Mouse (Mus musculus) ZHBTc4 (cell line): Measurements from ENCODE around the gene Gab2.

Experiments used
- DNase-seq: peaks from one replicate; pipeline ENCODE4 v3.0.0-alpha.2; 2011; ENCODE audit warnings: low read depth, low spot score

Gene Gab2

GRCm38 (mm10) chr7:97344655-97345054, 263.3 kb downstream of the Gab2 start:
- DNase-seq = no peak

DNA sequence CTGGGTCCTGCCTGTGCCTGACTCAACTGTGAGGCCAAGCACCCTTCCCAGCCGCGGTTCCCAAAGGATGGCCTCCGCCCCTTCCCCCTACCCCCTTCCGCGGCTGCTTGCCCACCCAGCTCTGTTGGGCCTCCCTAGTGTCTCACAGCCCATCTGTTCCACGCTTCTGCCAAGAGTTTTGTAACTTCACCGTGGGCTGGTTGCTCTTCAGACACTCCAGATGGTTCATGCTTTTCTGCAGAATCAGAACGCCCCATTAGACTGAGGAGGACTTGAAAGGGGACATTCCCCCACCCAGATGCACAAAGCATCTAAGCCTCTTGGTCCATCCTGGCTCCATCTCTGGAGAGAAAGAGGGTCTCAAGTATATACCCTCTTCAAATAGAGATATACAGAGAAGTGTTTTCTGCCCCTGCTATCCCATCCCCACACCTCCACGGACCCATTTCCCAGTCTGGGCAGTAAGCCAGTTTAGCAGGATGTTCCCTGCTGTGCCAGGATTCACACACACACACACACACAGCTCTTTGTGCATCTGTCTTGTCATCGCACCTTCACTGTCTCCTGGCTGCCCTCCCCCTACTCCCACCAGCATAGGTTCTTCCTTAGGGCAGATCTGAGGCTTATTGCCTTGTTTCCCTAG, 264.0 kb downstream of the Gab2 start:
- DNase-seq = no peak

DNA sequence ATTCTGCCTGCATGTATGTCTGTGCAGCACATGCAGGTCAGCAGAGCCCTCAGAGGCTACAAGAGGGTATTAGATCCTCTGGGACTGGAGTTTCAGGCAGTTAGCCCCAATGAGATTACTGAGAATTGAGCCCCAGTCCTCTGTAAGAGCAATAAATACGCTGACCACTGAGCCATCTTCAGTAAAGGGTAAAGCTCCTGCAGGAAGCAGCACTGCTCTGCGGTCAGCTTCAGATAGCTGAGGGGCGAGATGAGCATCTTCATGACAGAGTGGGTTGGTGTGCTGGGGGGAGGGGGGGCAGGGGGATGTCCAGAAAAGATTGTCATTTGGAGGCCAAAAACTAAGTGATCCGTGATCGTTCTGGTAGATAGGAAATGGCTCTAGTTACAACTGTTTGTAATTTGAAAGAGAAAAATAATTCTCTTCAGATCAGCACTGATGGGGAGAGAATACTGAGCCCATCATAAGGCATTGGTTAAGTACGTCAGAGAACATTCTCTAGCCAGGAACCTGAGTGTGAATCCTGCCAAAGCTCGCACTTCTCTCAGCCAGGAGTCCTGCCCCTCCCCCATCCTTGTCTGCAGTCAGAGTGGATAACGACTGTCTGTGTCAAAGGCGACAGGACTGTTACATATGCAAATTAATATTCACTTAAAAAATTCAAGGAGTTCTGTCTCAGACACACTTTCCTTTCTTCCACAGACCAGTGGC, 264.9 kb downstream of the Gab2 start:
- no peak for DNase-seq

- DNase-seq = no peak
Observed at GRCm38 (mm10) chr7:97346822-97347166, 265.4 kb downstream of the Gab2 start.

DNA sequence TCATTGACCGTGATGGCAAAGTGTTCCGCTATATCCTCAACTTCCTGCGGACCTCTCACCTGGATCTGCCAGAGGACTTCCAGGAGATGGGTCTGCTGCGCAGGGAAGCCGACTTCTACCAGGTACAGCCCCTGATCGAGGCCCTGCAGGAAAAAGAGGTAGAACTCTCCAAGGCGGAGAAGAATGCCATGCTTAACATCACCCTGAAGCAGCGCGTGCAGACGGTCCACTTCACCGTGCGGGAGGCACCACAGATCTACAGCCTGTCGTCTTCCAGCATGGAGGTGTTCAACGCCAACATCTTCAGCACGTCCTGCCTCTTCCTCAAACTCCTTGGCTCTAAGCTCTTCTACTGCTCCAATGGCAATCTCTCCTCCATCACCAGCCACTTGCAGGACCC, 266.1 kb downstream of the Gab2 start:
- no peak for DNase-seq

- no peak for DNase-seq
Observed at GRCm38 (mm10) chr7:97348318-97348717, 266.9 kb downstream of the Gab2 start.

- no peak for DNase-seq
Observed at GRCm38 (mm10) chr7:97348836-97349235, 267.4 kb downstream of the Gab2 start.

DNA sequence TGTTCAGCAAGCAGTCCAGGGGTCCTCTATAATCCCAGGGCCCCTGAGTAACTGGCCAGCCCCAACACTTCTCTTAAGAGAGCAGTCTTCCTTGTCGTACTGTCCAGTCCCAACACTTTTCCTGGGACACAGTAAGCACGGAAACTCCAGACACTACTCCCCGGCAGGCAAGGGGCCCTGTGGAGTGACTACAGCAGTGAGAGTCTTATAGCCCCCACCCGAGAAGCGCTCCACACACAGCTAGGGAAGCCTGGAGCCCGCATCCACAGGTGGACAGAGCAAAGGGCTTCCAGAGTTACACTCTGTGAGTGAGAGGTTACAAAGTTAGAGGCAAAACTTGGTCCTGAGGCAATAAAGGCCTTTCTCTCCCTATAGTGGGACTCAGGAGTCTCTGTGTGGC, 268.1 kb downstream of the Gab2 start:
- no peak for DNase-seq

DNA sequence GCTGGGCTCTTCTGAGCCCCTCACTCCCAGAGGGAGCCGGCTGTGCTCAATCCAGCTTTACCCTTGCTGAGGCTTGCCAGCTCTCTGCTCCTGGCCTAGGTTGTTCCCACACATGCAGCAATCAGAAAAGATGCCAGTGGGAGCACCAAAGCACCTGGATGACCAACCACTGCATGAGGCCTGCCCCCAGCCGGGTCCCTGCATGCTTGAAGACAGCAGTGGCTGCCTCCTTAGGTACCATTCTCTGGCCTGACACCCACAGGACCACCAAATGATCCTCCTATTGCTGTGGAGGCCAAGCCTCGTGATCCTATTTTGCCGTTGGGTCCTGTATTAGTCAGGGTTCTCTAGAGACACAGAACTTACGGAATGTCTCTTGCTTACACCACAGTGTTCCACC, 269.5 kb downstream of the Gab2 start:
- DNase-seq = no peak

- DNase-seq = no peak
Observed at GRCm38 (mm10) chr7:97351792-97352513, 270.6 kb downstream of the Gab2 start.

GRCm38 (mm10) chr7:97353356-97353755, 272.0 kb downstream of the Gab2 start:
- DNase-seq = no peak

DNA sequence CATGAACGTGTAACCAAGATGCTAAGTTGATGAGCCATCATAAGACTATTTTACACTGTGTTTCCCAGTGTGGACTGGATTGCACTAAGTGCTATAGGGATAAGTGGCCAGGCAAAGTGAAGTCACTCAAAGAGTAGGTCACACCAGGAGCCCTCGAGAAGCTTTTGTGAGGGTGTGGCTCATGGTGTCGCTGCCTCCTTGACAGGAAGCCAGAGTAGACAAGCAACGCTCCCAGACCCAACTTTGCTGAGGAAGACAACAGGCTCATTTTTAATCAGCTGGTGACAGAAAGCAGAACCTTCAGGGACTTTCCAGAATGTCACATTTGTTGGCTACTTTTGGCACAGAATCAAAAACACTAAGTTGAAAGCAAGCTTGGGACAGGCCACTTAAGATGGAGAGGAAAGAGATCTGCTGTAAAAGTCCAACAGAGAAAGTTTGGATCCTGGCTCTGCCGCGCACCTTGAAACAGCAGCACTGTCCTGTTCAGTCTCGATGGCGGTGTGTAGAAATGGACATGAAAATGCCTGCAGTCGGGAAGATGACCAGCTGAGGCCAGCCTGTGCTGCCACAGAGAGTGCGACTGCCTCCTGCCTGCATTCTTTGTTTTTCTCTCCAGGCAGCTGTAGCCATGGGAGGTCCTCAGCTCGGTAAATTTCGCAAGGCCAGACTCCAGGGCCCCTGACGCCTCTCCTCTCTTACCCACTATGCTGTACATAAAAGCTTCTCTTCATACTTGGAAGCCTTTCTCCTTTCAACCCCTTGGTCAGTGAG, 273.9 kb downstream of the Gab2 start:
- DNase-seq = no peak

GRCm38 (mm10) chr7:97356253-97356652, 274.9 kb downstream of the Gab2 start:
- DNase-seq = no peak

- DNase-seq = no peak
Observed at GRCm38 (mm10) chr7:97356875-97357276, 275.5 kb downstream of the Gab2 start.

DNA sequence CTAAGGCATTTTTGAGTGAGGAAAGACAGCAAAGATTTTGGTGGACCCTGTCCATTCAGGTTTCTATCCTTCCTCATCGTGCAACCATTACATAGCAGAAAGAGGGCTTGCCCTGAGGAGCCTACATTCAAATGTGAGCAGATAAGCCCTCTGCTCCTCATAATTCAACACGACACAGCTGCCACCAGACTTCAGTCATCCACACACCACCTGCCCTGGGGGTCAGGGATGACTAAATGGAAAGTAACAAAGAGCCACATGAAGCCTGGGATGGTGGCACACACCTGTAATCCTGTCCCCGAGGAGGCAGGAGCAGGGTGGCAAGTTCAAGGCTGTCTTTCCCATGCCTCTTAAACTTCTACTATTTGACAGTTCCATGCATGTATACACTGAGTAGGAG, 276.5 kb downstream of the Gab2 start:
- DNase-seq = no peak

- no peak for DNase-seq
Observed at GRCm38 (mm10) chr7:97358347-97358746, 277.0 kb downstream of the Gab2 start.
